Mouse (Mus musculus): Measurements from ENCODE around the gene Mt3.
"Not testable (repeated sequence)": the region's sequence is repeated elsewhere in the genome, so short reads cannot be mapped to it uniquely, and the experiment has no call there.

The Mt3 gene

GRCm38 (mm10) chr8:94152513-94153300, at the start of gene Mt3:
Gene Mt3 (plus strand): TSS chr8:94152607.
- peak; percentile 72 for DNase-seq (ENCODE audit: low read depth, low spot score)

- no peak for DNase-seq (ENCODE audit: low read depth, low spot score)
Measured at GRCm38 (mm10) chr8:94104146-94104545, 48.3 kb upstream of the Mt3 start.

- no peak for DNase-seq (ENCODE audit: low read depth, low spot score)
Measured at GRCm38 (mm10) chr8:94107871-94108270, 44.5 kb upstream of the Mt3 start.

GRCm38 (mm10) chr8:94109396-94109795, 43.0 kb upstream of the Mt3 start:
- no peak for DNase-seq (ENCODE audit: low read depth, low spot score)

GRCm38 (mm10) chr8:94109835-94110234, 42.6 kb upstream of the Mt3 start:
- DNase-seq (ENCODE audit: low read depth, low spot score) = no peak

GRCm38 (mm10) chr8:94110526-94111177, 41.8 kb upstream of the Mt3 start:
- DNase-seq (ENCODE audit: low read depth, low spot score) = no peak

GRCm38 (mm10) chr8:94113435-94113834, 39.0 kb upstream of the Mt3 start:
- DNase-seq (ENCODE audit: low read depth, low spot score) = no peak

GRCm38 (mm10) chr8:94113972-94114371, 38.4 kb upstream of the Mt3 start:
- DNase-seq (ENCODE audit: low read depth, low spot score) = no peak

GRCm38 (mm10) chr8:94118776-94119430, 33.5 kb upstream of the Mt3 start:
- DNase-seq (ENCODE audit: low read depth, low spot score) = no peak

GRCm38 (mm10) chr8:94121625-94122024, 30.8 kb upstream of the Mt3 start:
- no peak for DNase-seq (ENCODE audit: low read depth, low spot score)

GRCm38 (mm10) chr8:94122711-94123468, 29.5 kb upstream of the Mt3 start:
- DNase-seq (ENCODE audit: low read depth, low spot score) = no peak

- DNase-seq (ENCODE audit: low read depth, low spot score) = no peak
Measured at GRCm38 (mm10) chr8:94127711-94128110, 24.7 kb upstream of the Mt3 start.

- no peak for DNase-seq (ENCODE audit: low read depth, low spot score)
Measured at GRCm38 (mm10) chr8:94129133-94129789, 23.1 kb upstream of the Mt3 start.

GRCm38 (mm10) chr8:94130126-94130525, 22.3 kb upstream of the Mt3 start:
- no peak for DNase-seq (ENCODE audit: low read depth, low spot score)

GRCm38 (mm10) chr8:94132096-94132495, 20.3 kb upstream of the Mt3 start:
- DNase-seq (ENCODE audit: low read depth, low spot score) = no peak

GRCm38 (mm10) chr8:94134601-94135000, 17.8 kb upstream of the Mt3 start:
- not testable (repeated sequence) for DNase-seq (ENCODE audit: low read depth, low spot score)

- no peak for DNase-seq (ENCODE audit: low read depth, low spot score)
Measured at GRCm38 (mm10) chr8:94135556-94135955, 16.9 kb upstream of the Mt3 start.

GRCm38 (mm10) chr8:94136192-94136591, 16.2 kb upstream of the Mt3 start:
- DNase-seq (ENCODE audit: low read depth, low spot score) = no peak

GRCm38 (mm10) chr8:94136933-94137332, 15.5 kb upstream of the Mt3 start, which contains the start of gene Mt4:
Gene Mt4 (plus strand): TSS chr8:94137197.
- no peak for DNase-seq (ENCODE audit: low read depth, low spot score)

GRCm38 (mm10) chr8:94140266-94140795, 12.1 kb upstream of the Mt3 start:
- DNase-seq (ENCODE audit: low read depth, low spot score) = no peak

- DNase-seq (ENCODE audit: low read depth, low spot score) = peak; percentile 49
Measured at GRCm38 (mm10) chr8:94148236-94148635, 4.2 kb upstream of the Mt3 start.
